Mouse (Mus musculus) midbrain, embryonic 16.5 days (tissue): Measurements from ENCODE around the gene Cep152. TPM values are rescaled to one million over a fixed set of nuclear protein-coding genes. Genes with fewer than 3 reads are reported as not detected.

Experiments
- ATAC-seq: fragments of 200-750 bp; cut with Nextera tagmentation; 2 replicates; pipeline ENCODE4 v1.8.0; 2017; ENCODE audit warnings: moderate TSS enrichment
- H3K27ac ChIP-seq: fragments of 300-500 bp; sonication (generic); 2 replicates; pipeline ENCODE4 v1.5.1; 2014; ENCODE audit warnings: mild to moderate bottlenecking, low read length, mixed read lengths
- H3K27me3 ChIP-seq: fragments of 300-500 bp; sonication (generic); 2 replicates; pipeline ENCODE4 v1.6.1; 2014; ENCODE audit warnings: low read depth, low read length, mixed read lengths; ENCODE audit not compliant: control insufficient read depth, insufficient read depth
- H3K36me3 ChIP-seq: fragments of 300-500 bp; sonication (generic); 2 replicates; pipeline ENCODE4 v1.6.1; 2014; ENCODE audit warnings: mild to moderate bottlenecking, low read length, moderate library complexity, mixed read lengths; ENCODE audit not compliant: control insufficient read depth, insufficient read depth
- H3K4me1 ChIP-seq: fragments of 300-500 bp; sonication (generic); 2 replicates; pipeline ENCODE4 v1.6.1; 2014; ENCODE audit warnings: mild to moderate bottlenecking, low read length, mixed read lengths; ENCODE audit not compliant: control insufficient read depth, insufficient read depth
- H3K4me2 ChIP-seq: fragments of 300-500 bp; sonication (generic); 2 replicates; pipeline ENCODE4 v1.6.1; 2014; ENCODE audit warnings: mild to moderate bottlenecking, low read length, mixed read lengths
- H3K4me3 ChIP-seq: fragments of 300-500 bp; sonication (generic); 2 replicates; pipeline ENCODE4 v1.5.1; 2014; ENCODE audit warnings: low read depth, mild to moderate bottlenecking, low read length, moderate library complexity, mixed read lengths
- H3K9ac ChIP-seq: fragments of 300-500 bp; sonication (generic); 2 replicates; pipeline ENCODE4 v1.6.1; 2014; ENCODE audit warnings: low read depth, low read length, mixed read lengths
- H3K9me3 ChIP-seq: fragments of 300-500 bp; sonication (generic); replicated peaks from 2 replicates; pipeline ENCODE4 v1.6.1; 2014; ENCODE audit warnings: mild to moderate bottlenecking, low read length, mixed read lengths; ENCODE audit not compliant: control insufficient read depth, poor library complexity, severe bottlenecking
- WGBS: fragments of 180-500 bp; shearing (Covaris S2); extraction: QIAGEN DNeasy Blood & Tissue Kit; methylation state at CpG from one replicate; pipeline ENCODE4 v1.1.7; 2014; 5-methylcytosine and 5-hydroxymethylcytosine counted together
- polyA plus RNA-seq: library from polyadenylated mRNA; unstranded; fragments of >200 nt; fragmentation: Nextera tagmentation; extraction: Ambion mirVana; gene quantifications from 2 replicates; pipeline ENCODE4 v1.2.1, GENCODE M21; 2015

Gene Cep152
- polyA plus RNA-seq, 1 experiment from 2014 or later: 2.7 TPM

DNA sequence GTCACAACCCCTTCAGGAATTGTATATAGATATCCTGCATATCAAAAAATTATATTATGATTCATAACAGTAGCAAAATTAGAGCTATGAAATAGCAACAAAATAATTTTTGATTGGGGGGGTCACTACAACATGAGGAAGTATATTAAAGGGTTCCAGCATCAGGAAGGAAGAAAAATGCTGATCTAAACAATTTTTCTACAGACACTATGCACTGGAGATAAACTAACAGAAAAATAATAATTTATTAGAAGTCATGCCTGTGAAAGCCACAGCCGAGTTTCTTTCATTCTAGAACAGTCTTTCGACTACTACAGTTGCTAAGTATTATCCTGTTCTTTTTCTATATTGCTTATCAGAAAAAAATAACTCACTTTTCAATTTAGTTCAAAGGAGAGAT, 99.4 kb downstream of the Cep152 start:
- H3K27ac ChIP-seq: no peak overlapping the region
- H3K27me3 ChIP-seq: no peaks in the 10 kb centered on the region
- H3K9me3 ChIP-seq: no peaks in the 10 kb centered on the region
- H3K4me2 ChIP-seq: no peak overlapping the region
- no peak overlapping the region for H3K9ac ChIP-seq
- no peaks in the 10 kb centered on the region for H3K36me3 ChIP-seq
- no peak for ATAC-seq
- WGBS: 92% methylated on average over 2 of the region's 2 CpGs
- no peak overlapping the region for H3K4me3 ChIP-seq
- H3K4me1 ChIP-seq: no peaks in the 10 kb centered on the region

- Histone ChIP-seq H3K36me3 (no peaks in the 10 kb centered on the region), H3K9ac (no peak overlapping the region), H3K27ac (no peak overlapping the region), H3K9me3 (no peaks in the 10 kb centered on the region), H3K4me1 (no peaks in the 10 kb centered on the region), H3K4me3 (no peak overlapping the region), H3K4me2 (no peak overlapping the region), H3K27me3 (no peaks in the 10 kb centered on the region)
- ATAC-seq: no peak
- 28% methylated on average over 4 of the region's 4 CpGs for WGBS
These were observed 108.3 kb downstream of the Cep152 start for GRCm38 (mm10) chr2:125516594-125516993.

GRCm38 (mm10) chr2:125515291-125516057, 109.4 kb downstream of the Cep152 start:
- Histone ChIP-seq H3K27me3 (no peaks in the 10 kb centered on the region), H3K4me2 (no peak overlapping the region), H3K36me3 (no peaks in the 10 kb centered on the region), H3K9ac (no peak overlapping the region), H3K4me1 (no peaks in the 10 kb centered on the region), H3K27ac (no peak overlapping the region), H3K4me3 (no peak overlapping the region), H3K9me3 (no peaks in the 10 kb centered on the region)
- ATAC-seq: no peak
- 60% methylated on average over 12 of the region's 12 CpGs for WGBS

GRCm38 (mm10) chr2:125514391-125514790, 110.5 kb downstream of the Cep152 start:
- Histone ChIP-seq H3K9ac (no peak overlapping the region), H3K27ac (no peak overlapping the region), H3K4me3 (no peak overlapping the region), H3K27me3 (no peaks in the 10 kb centered on the region), H3K9me3 (no peaks in the 10 kb centered on the region), H3K36me3 (no peaks in the 10 kb centered on the region), H3K4me1 (no peaks in the 10 kb centered on the region), H3K4me2 (no peak overlapping the region)
- no peak for ATAC-seq
- WGBS: 73% methylated on average over 3 of the region's 3 CpGs

Other genes starting within 250 kb of the Cep152 start
- 0.09 and 0.14 TPM in 2 replicates for gene Gm9913, start 120.0 kb downstream of the Cep152 start, polyA plus RNA-seq
- gene Fbn1, start 117.1 kb downstream of the Cep152 start, polyA plus RNA-seq: 1.8 and 2.1 TPM in 2 replicates
- gene Eid1, start 48.0 kb upstream of the Cep152 start, polyA plus RNA-seq: 431 and 443 TPM in 2 replicates
- 2.5 and 3.0 TPM in 2 replicates for gene Shc4, start 99.0 kb upstream of the Cep152 start, polyA plus RNA-seq
- 30.9 and 31.7 TPM in 2 replicates for gene Secisbp2l, start 157.8 kb upstream of the Cep152 start, polyA plus RNA-seq
- gene Galk2, start 234.0 kb upstream of the Cep152 start, polyA plus RNA-seq: 32.7 and 33.2 TPM in 2 replicates
- 60.0 and 64.4 TPM in 2 replicates for gene Cops2, start 234.0 kb upstream of the Cep152 start, polyA plus RNA-seq